Mouse (Mus musculus): ENCODE measurements around the gene Ube2g1. TPM values are rescaled to one million over a fixed set of nuclear protein-coding genes. Genes with fewer than 3 reads are reported as not detected.
"Not testable (repeated sequence)": the region's sequence is repeated elsewhere in the genome, so short reads cannot be mapped to it uniquely, and the experiment has no call there.

The Ube2g1 gene
- polyA plus RNA-seq, 1 experiment = 8.1 TPM

DNA sequence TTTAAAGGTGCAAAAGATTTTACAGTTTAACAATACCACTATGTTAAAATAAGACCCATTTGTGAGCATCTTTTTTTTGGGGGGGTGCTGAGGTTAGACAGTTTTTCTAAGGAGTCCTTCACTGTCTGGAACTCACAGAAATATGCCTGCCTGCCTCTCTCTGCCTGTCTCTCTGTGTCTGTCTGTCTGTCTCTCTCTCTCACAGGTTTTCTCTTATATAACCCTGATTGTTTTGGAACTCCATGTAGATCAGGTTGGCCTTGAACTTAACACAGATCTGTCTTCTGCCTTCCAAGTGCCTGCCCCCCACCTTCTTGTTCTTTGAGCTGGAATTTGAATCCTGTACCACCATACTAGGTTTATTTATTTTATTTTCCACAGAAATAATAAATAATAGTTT, 2.2 kb downstream of the Ube2g1 start:
- H3K27me3 ChIP-seq (ENCODE audit: control insufficient read depth, insufficient read depth, insufficient read length) = no peaks in the 10 kb centered on the region
- H3K4me3 ChIP-seq (ENCODE audit: insufficient read depth, poor library complexity, severe bottlenecking) = no peak overlapping the region
- no peak for TF ChIP-seq MYOD1 (IDR thresholded peaks at IDR 0.05; ENCODE audit: control insufficient read depth, insufficient read length, low read depth)
- no peak for TF ChIP-seq CEBPB (IDR thresholded peaks at IDR 0.05; ENCODE audit: low read depth)
- no peak for TF ChIP-seq MAX (IDR thresholded peaks at IDR 0.05)
- TF ChIP-seq USF1 (IDR thresholded peaks at IDR 0.05; ENCODE audit: low read depth) = no peak
- TF ChIP-seq CTCF (IDR thresholded peaks at IDR 0.05; ENCODE audit: control insufficient read depth, insufficient read depth, insufficient read length) = no peak
- no peak for TF ChIP-seq FOSL1 (IDR thresholded peaks at IDR 0.05; ENCODE audit: insufficient read depth, low read length, poor library complexity, severe bottlenecking)
- no peak for TF ChIP-seq MYOG (IDR thresholded peaks at IDR 0.05; ENCODE audit: control insufficient read depth, extremely low read depth, insufficient read length)
- H3K79me2 ChIP-seq (ENCODE audit: control insufficient read depth, insufficient read depth) = peaks cover 70% of the 10 kb centered on the region
- H3K36me3 ChIP-seq (ENCODE audit: control insufficient read depth, insufficient read depth) = no peaks in the 10 kb centered on the region
- no peak overlapping the region for H3ac ChIP-seq (ENCODE audit: control insufficient read depth, insufficient read length, low read depth)
- peaks cover 59% of the 10 kb centered on the region for H3K79me3 ChIP-seq (ENCODE audit: low read depth)

GRCm38 (mm10) chr11:72614336-72614735, 7.3 kb downstream of the Ube2g1 start:
- H3K4me3 ChIP-seq (ENCODE audit: insufficient read depth, poor library complexity, severe bottlenecking); H3K27me3 ChIP-seq (ENCODE audit: control insufficient read depth, insufficient read depth, insufficient read length); H3K36me3 ChIP-seq (ENCODE audit: control insufficient read depth, insufficient read depth); H3ac ChIP-seq (ENCODE audit: control insufficient read depth, insufficient read length, low read depth): not testable (repeated sequence)
- H3K79me2 ChIP-seq (ENCODE audit: control insufficient read depth, insufficient read depth) = peaks cover 100% of the 10 kb centered on the region
- peaks cover 91% of the 10 kb centered on the region for H3K79me3 ChIP-seq (ENCODE audit: low read depth)

DNA sequence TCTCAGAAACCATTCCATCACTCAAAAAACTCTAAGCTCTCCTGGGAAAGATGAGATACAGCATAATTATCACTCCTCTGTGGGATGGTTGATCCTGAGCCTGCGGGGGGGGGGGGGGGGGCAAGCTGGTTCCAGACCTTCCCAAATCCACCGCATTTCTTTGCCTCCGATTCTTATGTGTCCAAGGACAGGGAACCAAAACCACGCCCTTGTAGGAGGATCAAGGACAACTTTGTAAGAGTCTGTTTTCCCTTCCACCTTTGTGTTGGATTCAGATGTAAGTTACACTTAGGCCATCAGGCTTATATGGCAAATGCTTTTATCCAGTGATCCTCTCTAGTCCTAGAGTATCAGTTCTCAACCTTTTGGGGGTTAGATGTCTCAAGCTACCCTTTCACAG, 8.8 kb downstream of the Ube2g1 start:
- H3K27me3 ChIP-seq (ENCODE audit: control insufficient read depth, insufficient read depth, insufficient read length) = no peaks in the 10 kb centered on the region
- no peak for TF ChIP-seq CTCF (IDR thresholded peaks at IDR 0.05; ENCODE audit: control insufficient read depth, insufficient read depth, insufficient read length)
- TF ChIP-seq MYOG (IDR thresholded peaks at IDR 0.05; ENCODE audit: control insufficient read depth, extremely low read depth, insufficient read length) = no peak
- TF ChIP-seq USF1 (IDR thresholded peaks at IDR 0.05; ENCODE audit: low read depth) = no peak
- no peak for TF ChIP-seq FOSL1 (IDR thresholded peaks at IDR 0.05; ENCODE audit: insufficient read depth, low read length, poor library complexity, severe bottlenecking)

DNA sequence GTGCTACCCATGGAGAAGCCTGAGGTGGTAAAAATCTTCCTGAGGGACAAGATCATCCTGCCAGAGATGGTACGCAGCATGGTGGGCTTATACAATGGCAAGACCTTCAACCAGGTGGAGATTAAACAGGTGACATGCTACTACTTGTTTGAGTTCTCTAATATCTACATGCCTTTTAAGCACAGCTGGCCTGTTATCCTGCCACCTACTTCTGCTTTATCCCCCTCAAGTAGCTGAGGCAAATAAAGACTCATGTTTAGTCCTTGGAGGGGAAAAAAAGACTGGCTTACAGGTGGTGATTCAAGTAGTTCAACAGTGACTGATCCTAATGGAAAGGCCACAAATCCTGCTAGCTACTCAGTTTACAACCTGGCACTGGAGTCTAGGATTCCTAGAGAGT, 11.4 kb downstream of the Ube2g1 start:
- TF ChIP-seq MYOG (IDR thresholded peaks at IDR 0.05; ENCODE audit: control insufficient read depth, extremely low read depth, insufficient read length) (no peak), MYOD1 (IDR thresholded peaks at IDR 0.05; ENCODE audit: control insufficient read depth, insufficient read length, low read depth) (no peak), FOSL1 (IDR thresholded peaks at IDR 0.05; ENCODE audit: insufficient read depth, low read length, poor library complexity, severe bottlenecking) (no peak), CEBPB (IDR thresholded peaks at IDR 0.05; ENCODE audit: low read depth) (no peak), USF1 (IDR thresholded peaks at IDR 0.05; ENCODE audit: low read depth) (no peak), CTCF (IDR thresholded peaks at IDR 0.05; ENCODE audit: control insufficient read depth, insufficient read depth, insufficient read length) (no peak), MAX (IDR thresholded peaks at IDR 0.05) (no peak)
- H3K79me2 ChIP-seq (ENCODE audit: control insufficient read depth, insufficient read depth) = peaks cover 97% of the 10 kb centered on the region
- H3ac ChIP-seq (ENCODE audit: control insufficient read depth, insufficient read length, low read depth) = no peak overlapping the region
- H3K79me3 ChIP-seq (ENCODE audit: low read depth) = peaks cover 77% of the 10 kb centered on the region
- H3K36me3 ChIP-seq (ENCODE audit: control insufficient read depth, insufficient read depth) = peaks cover 3% of the 10 kb centered on the region
- no peaks in the 10 kb centered on the region for H3K27me3 ChIP-seq (ENCODE audit: control insufficient read depth, insufficient read depth, insufficient read length)
- no peak overlapping the region for H3K4me3 ChIP-seq (ENCODE audit: insufficient read depth, poor library complexity, severe bottlenecking)

More for the DNA sequence above, 8.8 kb downstream of the Ube2g1 start:
- Histone ChIP-seq H3K4me3 (ENCODE audit: insufficient read depth, poor library complexity, severe bottlenecking) (no peak overlapping the region), H3K36me3 (ENCODE audit: control insufficient read depth, insufficient read depth) (no peaks in the 10 kb centered on the region), H3ac (ENCODE audit: control insufficient read depth, insufficient read length, low read depth) (no peak overlapping the region), H3K79me3 (ENCODE audit: low read depth) (peaks cover 88% of the 10 kb centered on the region), H3K79me2 (ENCODE audit: control insufficient read depth, insufficient read depth) (peaks cover 100% of the 10 kb centered on the region)

DNA sequence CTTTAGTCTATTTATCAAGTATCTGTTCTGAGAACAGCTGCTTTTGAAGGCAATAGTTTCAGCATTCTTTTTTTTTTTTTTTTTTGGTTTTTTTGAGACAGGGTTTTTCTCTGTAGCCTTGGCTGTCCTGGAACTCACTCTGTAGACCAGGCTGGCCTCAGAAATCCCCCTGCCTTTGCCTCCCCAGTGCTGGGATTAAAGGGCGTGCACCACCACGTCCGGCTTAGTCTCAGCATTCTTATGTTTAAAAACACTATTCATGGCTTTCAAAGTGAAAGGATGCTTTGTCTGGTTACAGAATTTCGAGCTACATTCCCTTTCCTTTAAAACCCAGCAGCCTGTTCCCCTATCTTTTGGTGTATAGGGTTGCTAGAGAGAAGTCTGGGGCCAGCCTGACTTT, 35.6 kb downstream of the Ube2g1 start:
- Histone ChIP-seq H3K27me3 (ENCODE audit: control insufficient read depth, insufficient read depth, insufficient read length) (no peaks in the 10 kb centered on the region), H3K79me3 (ENCODE audit: low read depth) (peaks cover 68% of the 10 kb centered on the region), H3ac (ENCODE audit: control insufficient read depth, insufficient read length, low read depth) (no peak overlapping the region), H3K4me3 (ENCODE audit: insufficient read depth, poor library complexity, severe bottlenecking) (no peak overlapping the region), H3K79me2 (ENCODE audit: control insufficient read depth, insufficient read depth) (peaks cover 99% of the 10 kb centered on the region), H3K36me3 (ENCODE audit: control insufficient read depth, insufficient read depth) (peaks cover 6% of the 10 kb centered on the region)
- TF ChIP-seq FOSL1 (IDR thresholded peaks at IDR 0.05; ENCODE audit: insufficient read depth, low read length, poor library complexity, severe bottlenecking) (no peak), USF1 (IDR thresholded peaks at IDR 0.05; ENCODE audit: low read depth) (no peak), CTCF (IDR thresholded peaks at IDR 0.05; ENCODE audit: control insufficient read depth, insufficient read depth, insufficient read length) (no peak), MAX (IDR thresholded peaks at IDR 0.05) (no peak), MYOG (IDR thresholded peaks at IDR 0.05; ENCODE audit: control insufficient read depth, extremely low read depth, insufficient read length) (no peak), CEBPB (IDR thresholded peaks at IDR 0.05; ENCODE audit: low read depth) (no peak), MYOD1 (IDR thresholded peaks at IDR 0.05; ENCODE audit: control insufficient read depth, insufficient read length, low read depth) (no peak)

GRCm38 (mm10) chr11:72645386-72645785, 38.3 kb downstream of the Ube2g1 start:
- TF ChIP-seq USF1 (IDR thresholded peaks at IDR 0.05; ENCODE audit: low read depth) (no peak), MYOD1 (IDR thresholded peaks at IDR 0.05; ENCODE audit: control insufficient read depth, insufficient read length, low read depth) (no peak), FOSL1 (IDR thresholded peaks at IDR 0.05; ENCODE audit: insufficient read depth, low read length, poor library complexity, severe bottlenecking) (no peak), CEBPB (IDR thresholded peaks at IDR 0.05; ENCODE audit: low read depth) (no peak), MYOG (IDR thresholded peaks at IDR 0.05; ENCODE audit: control insufficient read depth, extremely low read depth, insufficient read length) (no peak), MAX (IDR thresholded peaks at IDR 0.05) (no peak), CTCF (IDR thresholded peaks at IDR 0.05; ENCODE audit: control insufficient read depth, insufficient read depth, insufficient read length) (no peak)
- H3K79me2 ChIP-seq (ENCODE audit: control insufficient read depth, insufficient read depth) = peaks cover 99% of the 10 kb centered on the region
- no peak overlapping the region for H3ac ChIP-seq (ENCODE audit: control insufficient read depth, insufficient read length, low read depth)
- peaks cover 6% of the 10 kb centered on the region for H3K36me3 ChIP-seq (ENCODE audit: control insufficient read depth, insufficient read depth)
- H3K79me3 ChIP-seq (ENCODE audit: low read depth) = peaks cover 73% of the 10 kb centered on the region
- no peaks in the 10 kb centered on the region for H3K27me3 ChIP-seq (ENCODE audit: control insufficient read depth, insufficient read depth, insufficient read length)
- no peak overlapping the region for H3K4me3 ChIP-seq (ENCODE audit: insufficient read depth, poor library complexity, severe bottlenecking)
